Mouse (Mus musculus) small intestine, adult 10 weeks (tissue): ENCODE measurements around the gene Itga11. TPM values are rescaled to one million over a fixed set of nuclear protein-coding genes. Genes with fewer than 3 reads are reported as not detected.

Experiments
- polyA plus RNA-seq: library from polyadenylated mRNA; stranded (reverse); fragments of 350-450 nt; fragmentation: Illumina TruSeq; extraction: RNeasy Lipid Tissue Mini Kit (QIAGEN cat#74804); gene quantifications from one replicate; pipeline ENCODE4 v1.2.3, GENCODE M21; 2014; ENCODE audit warnings: low replicate concordance

Gene Itga11
- not detected for polyA plus RNA-seq

DNA sequence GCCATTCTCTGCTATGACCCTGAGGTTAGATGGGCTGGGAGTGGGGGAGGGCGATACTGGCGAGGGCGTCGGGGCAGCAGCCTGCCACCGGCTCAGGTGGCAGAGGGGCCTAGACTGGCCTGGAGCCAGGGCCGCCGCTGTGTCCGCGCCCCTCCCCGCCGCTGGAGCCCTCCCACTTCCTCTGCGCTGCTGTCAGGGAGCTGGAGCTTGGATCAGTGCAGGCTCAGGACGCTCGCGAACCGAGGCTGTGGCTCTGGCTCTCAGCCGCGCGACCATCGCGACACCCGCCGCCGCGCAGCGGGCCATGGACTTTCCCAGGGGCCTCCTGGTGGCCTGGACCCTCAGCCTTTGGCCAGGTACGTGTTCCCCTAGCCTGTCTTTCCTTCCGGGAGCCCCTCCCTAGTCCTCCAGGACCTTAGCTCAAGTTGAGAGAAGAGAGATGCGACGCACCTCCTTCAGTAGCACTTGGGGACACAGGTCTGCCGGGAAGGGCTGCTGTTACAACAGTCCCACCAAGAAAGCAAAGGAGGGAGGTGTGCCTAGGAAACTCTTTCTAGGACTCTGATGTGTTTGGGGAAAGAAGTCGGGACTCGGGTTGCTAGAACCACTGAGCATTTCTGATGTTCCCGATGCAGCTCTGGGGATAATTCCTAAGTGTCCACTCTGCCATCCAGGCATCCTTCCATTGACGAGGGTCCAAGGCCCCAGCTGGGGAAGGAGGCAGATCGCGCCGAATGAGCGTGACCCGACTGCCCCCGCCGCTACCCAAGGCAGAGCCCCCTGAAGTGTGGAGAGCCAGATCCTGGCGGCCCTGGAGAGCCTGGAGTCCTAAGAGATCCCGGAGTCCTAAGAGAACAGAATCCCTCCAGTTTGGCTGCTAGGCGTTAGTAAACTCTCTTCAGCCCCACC is at the start of gene Itga11:
Gene Itga11, plus strand, starts transcription at position 186 of the 909 bp plus-strand sequence.

DNA sequence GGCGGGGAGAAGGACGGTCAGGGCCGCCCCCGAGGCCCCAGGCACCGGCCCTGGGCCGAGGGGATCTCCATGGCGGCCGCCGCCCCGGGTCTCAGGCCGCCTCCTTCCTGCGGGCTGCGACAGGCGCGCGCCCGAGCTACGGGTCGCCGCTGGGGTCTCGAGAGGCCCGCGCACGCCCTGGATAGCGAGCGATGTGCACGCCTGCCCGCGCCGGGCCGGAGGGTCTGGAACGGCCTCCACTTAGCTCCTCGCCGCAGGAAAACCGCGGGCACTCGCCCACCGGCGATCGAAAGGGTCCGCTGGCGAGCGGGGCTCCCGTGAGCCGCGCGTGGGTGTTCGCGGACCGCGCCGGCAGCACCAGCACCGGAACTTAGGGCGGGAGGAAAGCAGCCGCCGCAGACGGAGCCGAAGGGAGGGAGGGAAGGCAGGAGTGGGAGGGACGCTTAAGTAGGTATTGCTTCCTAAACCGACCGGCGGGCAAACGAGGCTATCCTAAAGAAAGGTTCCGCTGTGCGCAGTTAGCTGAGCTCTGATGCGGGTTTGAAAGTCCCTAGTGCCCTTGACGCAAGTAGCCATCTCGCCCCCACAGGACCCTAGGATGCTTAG is 134.0 kb downstream of the Itga11 start, which contains the start of gene Fem1b:
Gene Fem1b, minus strand, starts transcription at position 419 of the 606 bp plus-strand sequence.

Other genes starting within 250 kb of the Itga11 start
- gene Coro2b, start 140.8 kb upstream of the Itga11 start, polyA plus RNA-seq, result 1.4 TPM
- 28.3 TPM for gene Fem1b, start 134.1 kb downstream of the Itga11 start, polyA plus RNA-seq
- 6.5 TPM for gene Cln6, start 161.0 kb downstream of the Itga11 start, polyA plus RNA-seq
- gene Calml4, start 180.3 kb downstream of the Itga11 start, polyA plus RNA-seq, result 649 TPM